Mouse (Mus musculus): ENCODE measurements around the gene Celsr3. TPM values are rescaled to one million over a fixed set of nuclear protein-coding genes. Genes with fewer than 3 reads are reported as not detected.

Celsr3 gene
- polyA plus RNA-seq, 1 experiment from 2014 or later = 1.3 TPM

DNA sequence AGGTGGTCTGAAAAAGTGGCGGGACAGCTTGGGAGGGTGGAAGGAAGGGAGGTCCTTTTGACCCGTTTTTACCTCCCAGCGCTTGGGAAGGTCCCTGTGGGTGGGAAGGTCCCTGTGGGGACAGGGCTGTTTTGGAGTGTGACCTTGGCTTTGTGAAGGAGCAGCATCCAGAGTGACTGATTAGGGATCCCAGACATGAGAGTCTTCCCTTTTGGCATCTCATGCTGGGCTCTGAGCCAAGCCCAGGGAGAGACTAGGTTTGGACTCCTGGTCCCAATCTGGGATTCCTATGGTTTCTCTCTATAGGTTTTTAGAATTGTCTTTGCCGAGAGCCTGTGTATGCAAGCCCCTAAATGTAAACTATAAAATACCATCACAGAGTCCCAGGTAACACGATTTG is 15.6 kb upstream of the Celsr3 start:
- Histone ChIP-seq H3K27me3 (replicated peaks; ENCODE audit: control insufficient read depth, insufficient read depth, low read length) (no peaks in the 10 kb centered on the region), H3K9ac (ENCODE audit: low read length) (no peak overlapping the region), H3K36me3 (ENCODE audit: control insufficient read depth, insufficient read depth, low read length) (peaks cover 52% of the 10 kb centered on the region), H3K4me3 (ENCODE audit: low read depth, low read length) (no peak overlapping the region), H3K27ac (ENCODE audit: low read depth) (no peak overlapping the region), H3K4me2 (ENCODE audit: low read length) (no peak overlapping the region), H3K4me1 (replicated peaks; ENCODE audit: control insufficient read depth, insufficient read depth, low read length) (no peaks in the 10 kb centered on the region; the same call in 1 of the 2 replicates), H3K9me3 (ENCODE audit: control insufficient read depth, low read length) (no peaks in the 10 kb centered on the region)
- 85% methylated on average over 5 of the region's 5 CpGs for WGBS
- no peak for DNase-seq (ENCODE audit: low spot score)
- no peak for ATAC-seq (replicated peaks; ENCODE audit: low FRiP score, low TSS enrichment, low read depth)

DNA sequence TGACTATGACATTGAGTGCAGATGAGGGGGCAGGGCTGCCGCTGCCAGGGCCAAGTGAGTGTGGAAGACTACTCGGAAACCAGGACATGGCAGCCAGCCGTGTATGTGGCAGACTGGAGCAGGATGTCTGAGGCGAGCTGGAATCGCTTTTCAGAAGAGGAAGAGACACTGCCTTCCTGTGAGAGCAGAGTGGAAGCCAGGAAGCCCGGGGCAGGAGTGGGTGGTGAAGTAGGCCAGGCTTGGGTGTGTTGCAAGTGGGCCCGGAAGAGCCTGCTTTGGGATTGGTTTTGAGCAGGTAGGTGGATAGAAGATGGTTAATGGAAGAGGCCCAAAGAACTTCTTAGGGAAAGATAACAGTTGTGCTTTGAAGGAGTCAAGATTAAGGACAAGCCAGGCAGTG is 10.6 kb upstream of the Celsr3 start:
- H3K9me3 ChIP-seq (ENCODE audit: control insufficient read depth, low read length) = no peaks in the 10 kb centered on the region
- no peak overlapping the region for H3K4me2 ChIP-seq (ENCODE audit: low read length)
- no peak overlapping the region for H3K27ac ChIP-seq (ENCODE audit: low read depth)
- no peak overlapping the region for H3K4me3 ChIP-seq (ENCODE audit: low read depth, low read length)
- no peak overlapping the region for H3K9ac ChIP-seq (ENCODE audit: low read length)
- no peak for DNase-seq (ENCODE audit: low spot score)
- no peaks in the 10 kb centered on the region for H3K4me1 ChIP-seq (replicated peaks; ENCODE audit: control insufficient read depth, insufficient read depth, low read length)
- H3K27me3 ChIP-seq (replicated peaks; ENCODE audit: control insufficient read depth, insufficient read depth, low read length) = no peaks in the 10 kb centered on the region
- H3K36me3 ChIP-seq (ENCODE audit: control insufficient read depth, insufficient read depth, low read length) = peaks cover 49% of the 10 kb centered on the region
- WGBS = 89% methylated on average over 7 of the region's 7 CpGs
- ATAC-seq (replicated peaks; ENCODE audit: low FRiP score, low TSS enrichment, low read depth) = no peak

DNA sequence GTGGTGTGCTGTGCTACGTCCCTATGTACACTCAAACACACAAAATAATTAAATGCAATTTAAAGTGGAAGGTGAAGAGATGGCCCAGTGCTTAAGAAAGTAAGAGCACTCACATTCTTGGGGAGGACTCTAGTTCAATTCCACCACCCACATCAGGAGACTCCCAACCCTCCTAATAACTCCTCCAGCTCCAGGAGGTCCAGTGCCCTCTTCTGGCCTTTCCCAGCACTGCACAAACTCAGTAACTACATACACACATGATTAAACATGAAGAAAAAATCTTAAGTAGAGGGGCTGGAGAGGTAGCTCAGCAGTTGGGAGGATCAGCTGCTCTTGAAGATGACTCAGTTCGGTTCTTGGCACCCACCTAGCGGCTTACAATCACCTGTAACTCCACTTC is 6.6 kb upstream of the Celsr3 start:
- H3K9ac ChIP-seq (ENCODE audit: low read length) = no peak overlapping the region
- H3K27me3 ChIP-seq (replicated peaks; ENCODE audit: control insufficient read depth, insufficient read depth, low read length) = peaks cover 25% of the 10 kb centered on the region
- no peaks in the 10 kb centered on the region for H3K4me1 ChIP-seq (replicated peaks; ENCODE audit: control insufficient read depth, insufficient read depth, low read length)
- no peaks in the 10 kb centered on the region for H3K9me3 ChIP-seq (ENCODE audit: control insufficient read depth, low read length)
- WGBS = 56% methylated on average over 3 of the region's 3 CpGs
- no peak overlapping the region for H3K27ac ChIP-seq (ENCODE audit: low read depth)
- no peak for ATAC-seq (replicated peaks; ENCODE audit: low FRiP score, low TSS enrichment, low read depth)
- peaks cover 22% of the 10 kb centered on the region for H3K36me3 ChIP-seq (ENCODE audit: control insufficient read depth, insufficient read depth, low read length)
- no peak overlapping the region for H3K4me3 ChIP-seq (ENCODE audit: low read depth, low read length)
- DNase-seq (ENCODE audit: low spot score) = no peak
- no peak overlapping the region for H3K4me2 ChIP-seq (ENCODE audit: low read length)

DNA sequence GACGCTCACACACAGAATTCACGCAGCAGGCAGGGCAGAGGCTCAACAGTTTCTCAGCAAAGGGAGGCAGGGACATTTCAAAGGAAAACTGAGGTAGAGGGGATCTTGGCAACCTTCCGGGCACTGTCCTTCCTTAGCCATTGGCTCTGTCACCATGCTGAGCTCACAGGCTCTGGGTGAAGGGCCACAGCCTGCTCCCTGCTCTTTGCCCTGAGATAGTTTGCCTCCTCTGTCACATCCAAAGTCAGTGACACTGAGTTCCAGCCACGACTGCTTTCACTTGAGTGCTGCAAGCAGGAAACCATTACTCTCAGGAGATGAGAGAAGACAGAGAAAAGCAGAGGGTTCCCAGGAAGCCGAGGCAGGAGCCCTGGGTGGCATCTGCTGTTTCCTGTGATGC is 6.0 kb upstream of the Celsr3 start:
- Histone ChIP-seq H3K9me3 (ENCODE audit: control insufficient read depth, low read length) (no peaks in the 10 kb centered on the region), H3K4me1 (replicated peaks; ENCODE audit: control insufficient read depth, insufficient read depth, low read length) (no peaks in the 10 kb centered on the region), H3K9ac (ENCODE audit: low read length) (no peak overlapping the region), H3K27me3 (replicated peaks; ENCODE audit: control insufficient read depth, insufficient read depth, low read length) (peaks cover 31% of the 10 kb centered on the region), H3K4me2 (ENCODE audit: low read length) (no peak overlapping the region), H3K36me3 (ENCODE audit: control insufficient read depth, insufficient read depth, low read length) (peaks cover 16% of the 10 kb centered on the region), H3K4me3 (ENCODE audit: low read depth, low read length) (no peak overlapping the region), H3K27ac (ENCODE audit: low read depth) (no peak overlapping the region)
- ATAC-seq (replicated peaks; ENCODE audit: low FRiP score, low TSS enrichment, low read depth) = no peak
- 56% methylated on average over 5 of the region's 5 CpGs for WGBS
- DNase-seq (ENCODE audit: low spot score) = no peak

DNA sequence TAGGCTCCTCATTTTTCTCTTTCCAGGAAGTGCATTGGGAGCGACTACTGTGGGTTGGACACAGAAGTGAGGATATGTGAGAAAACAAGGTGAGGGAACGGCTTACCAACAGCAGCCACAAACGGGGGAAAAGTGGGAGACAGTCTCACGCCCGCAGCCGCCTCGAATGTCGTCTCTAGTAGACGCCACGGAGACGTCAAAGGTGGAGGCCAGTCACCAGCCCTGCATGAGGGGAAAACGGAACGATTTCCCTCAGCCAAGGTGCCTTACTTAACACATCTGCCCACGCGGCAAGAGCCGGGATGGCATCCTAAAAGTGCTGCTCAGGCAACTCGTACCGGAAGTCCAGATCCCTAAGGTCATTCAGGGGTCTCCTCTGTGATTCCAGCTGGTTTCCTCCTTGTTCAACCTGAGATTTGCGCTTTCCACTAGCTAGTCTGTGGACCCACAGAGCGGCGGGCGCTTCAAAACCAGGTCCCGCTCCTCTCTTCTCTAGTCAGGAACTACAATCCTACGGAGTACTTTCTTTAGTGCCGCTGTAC is 1.9 kb upstream of the Celsr3 start:
- no peaks in the 10 kb centered on the region for H3K9me3 ChIP-seq (ENCODE audit: control insufficient read depth, low read length)
- no peak for DNase-seq (ENCODE audit: low spot score)
- H3K4me1 ChIP-seq (replicated peaks; ENCODE audit: control insufficient read depth, insufficient read depth, low read length) = peaks cover 8% of the 10 kb centered on the region
- WGBS = 6% methylated on average over 25 of the region's 25 CpGs
- no peak overlapping the region for H3K9ac ChIP-seq (ENCODE audit: low read length)
- H3K27ac ChIP-seq (ENCODE audit: low read depth) = no peak overlapping the region
- H3K27me3 ChIP-seq (replicated peaks; ENCODE audit: control insufficient read depth, insufficient read depth, low read length) = peaks cover 71% of the 10 kb centered on the region
- no peak overlapping the region for H3K4me2 ChIP-seq (ENCODE audit: low read length)
- no peak overlapping the region for H3K4me3 ChIP-seq (ENCODE audit: low read depth, low read length)
- H3K36me3 ChIP-seq (ENCODE audit: control insufficient read depth, insufficient read depth, low read length) = no peaks in the 10 kb centered on the region
- ATAC-seq (replicated peaks; ENCODE audit: low FRiP score, low TSS enrichment, low read depth) = no peak

DNA sequence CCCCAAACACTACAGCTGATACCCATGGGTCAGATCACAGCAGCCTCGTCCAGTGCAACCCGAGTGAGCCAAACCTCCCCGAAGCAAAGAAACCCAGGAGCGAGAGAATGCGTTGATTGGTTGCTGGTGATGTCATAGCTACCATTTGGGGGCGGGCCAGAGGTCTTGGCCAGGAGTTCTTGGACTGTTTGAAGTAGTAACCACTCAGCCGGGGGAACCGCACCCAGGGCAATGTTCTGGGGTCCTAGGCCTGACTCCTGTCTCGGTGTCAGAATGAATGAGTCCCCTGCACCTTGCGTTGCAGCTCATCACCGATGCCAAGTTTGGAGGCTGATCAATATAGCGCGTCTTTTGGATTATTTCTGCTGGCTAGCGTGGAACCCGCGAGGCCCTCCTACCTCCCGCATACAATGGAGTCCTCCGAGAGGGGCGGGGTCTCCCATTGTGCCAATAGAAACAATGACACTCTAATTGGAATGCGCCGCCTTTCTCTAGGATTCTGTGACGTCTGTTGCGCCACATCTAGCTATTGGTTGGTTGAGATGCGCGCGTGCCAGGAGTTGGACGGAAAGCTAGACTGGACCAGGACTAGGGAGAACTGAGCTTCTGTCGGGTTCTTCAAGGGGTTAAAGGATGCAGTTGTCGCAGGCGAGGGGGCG is 1.2 kb upstream of the Celsr3 start:
- no peaks in the 10 kb centered on the region for H3K9me3 ChIP-seq (ENCODE audit: control insufficient read depth, low read length)
- 0 out of 2 replicates have a peak, but pooled peaks have one; percentile 30 for ATAC-seq (replicated peaks; ENCODE audit: low FRiP score, low TSS enrichment, low read depth)
- H3K27me3 ChIP-seq (replicated peaks; ENCODE audit: control insufficient read depth, insufficient read depth, low read length) = peaks cover 78% of the 10 kb centered on the region
- no peak overlapping the region for H3K9ac ChIP-seq (ENCODE audit: low read length)
- no peak overlapping the region for H3K27ac ChIP-seq (ENCODE audit: low read depth)
- 1% methylated on average over 31 of the region's 31 CpGs for WGBS
- DNase-seq (ENCODE audit: low spot score) = no peak
- peaks cover 8% of the 10 kb centered on the region for H3K4me1 ChIP-seq (replicated peaks; ENCODE audit: control insufficient read depth, insufficient read depth, low read length)
- no peaks in the 10 kb centered on the region for H3K36me3 ChIP-seq (ENCODE audit: control insufficient read depth, insufficient read depth, low read length)
- 0 out of 2 replicates have a peak overlapping the region, but pooled peaks have one; percentile 51 for H3K4me2 ChIP-seq (ENCODE audit: low read length)
- no peak overlapping the region for H3K4me3 ChIP-seq (ENCODE audit: low read depth, low read length)

DNA sequence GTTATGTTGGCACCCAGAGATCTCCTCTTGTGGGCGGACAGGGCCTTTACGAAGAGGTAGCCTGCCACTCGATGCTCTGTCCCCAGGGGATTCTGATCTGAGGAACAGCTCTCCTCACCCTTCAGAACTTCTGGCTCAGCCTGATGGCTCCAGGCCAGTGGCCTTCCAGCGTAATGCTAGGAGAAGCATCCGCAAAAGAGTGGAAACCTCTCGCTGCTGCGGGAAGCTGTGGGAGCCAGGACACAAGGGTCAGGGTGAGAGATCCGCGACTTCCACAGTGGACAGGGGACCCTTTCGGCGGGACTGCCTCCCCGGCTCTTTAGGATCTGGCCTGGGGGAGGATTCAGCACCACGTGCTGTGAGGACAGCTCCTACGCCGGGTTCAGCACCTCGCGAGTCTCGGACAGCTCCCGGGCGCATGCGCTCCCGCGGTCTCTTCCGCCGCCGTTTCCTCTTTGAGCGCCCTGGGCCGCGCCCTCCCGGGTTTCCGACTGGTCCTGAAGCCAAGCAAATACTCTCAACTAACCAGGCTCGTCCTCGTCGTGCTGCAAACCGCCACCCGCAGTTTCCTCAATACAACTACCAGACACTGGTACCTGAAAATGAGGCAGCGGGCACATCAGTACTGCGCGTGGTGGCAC is 700 bp downstream of the Celsr3 start:
- peaks cover 97% of the 10 kb centered on the region for H3K27me3 ChIP-seq (replicated peaks; ENCODE audit: control insufficient read depth, insufficient read depth, low read length)
- peak overlapping the region; percentile 67 for H3K4me2 ChIP-seq (ENCODE audit: low read length)
- H3K4me1 ChIP-seq (replicated peaks; ENCODE audit: control insufficient read depth, insufficient read depth, low read length) = peaks cover 10% of the 10 kb centered on the region
- ATAC-seq (replicated peaks; ENCODE audit: low FRiP score, low TSS enrichment, low read depth) (peak; percentile 54), DNase-seq (ENCODE audit: low spot score) (peak; percentile 94)
- no peak overlapping the region for H3K9ac ChIP-seq (ENCODE audit: low read length)
- no peak overlapping the region for H3K27ac ChIP-seq (ENCODE audit: low read depth)
- H3K4me3 ChIP-seq (ENCODE audit: low read depth, low read length) = peak overlapping the region; percentile 42
- H3K9me3 ChIP-seq (ENCODE audit: control insufficient read depth, low read length) = no peaks in the 10 kb centered on the region
- 3% methylated on average over 39 of the region's 39 CpGs for WGBS
- no peaks in the 10 kb centered on the region for H3K36me3 ChIP-seq (ENCODE audit: control insufficient read depth, insufficient read depth, low read length)

DNA sequence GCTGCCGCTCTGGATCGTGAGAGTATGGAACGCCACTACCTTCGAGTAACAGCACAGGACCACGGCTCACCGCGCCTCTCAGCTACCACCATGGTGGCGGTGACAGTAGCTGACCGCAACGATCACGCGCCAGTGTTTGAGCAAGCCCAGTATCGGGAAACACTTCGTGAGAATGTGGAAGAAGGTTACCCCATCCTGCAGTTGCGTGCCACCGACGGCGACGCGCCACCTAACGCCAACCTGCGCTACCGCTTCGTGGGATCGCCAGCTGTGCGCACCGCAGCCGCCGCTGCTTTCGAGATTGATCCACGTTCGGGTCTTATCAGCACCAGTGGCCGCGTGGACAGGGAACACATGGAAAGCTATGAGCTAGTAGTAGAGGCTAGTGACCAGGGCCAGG is 1.3 kb downstream of the Celsr3 start:
- no peak overlapping the region for H3K27ac ChIP-seq (ENCODE audit: low read depth)
- no peak for DNase-seq (ENCODE audit: low spot score)
- H3K36me3 ChIP-seq (ENCODE audit: control insufficient read depth, insufficient read depth, low read length) = no peaks in the 10 kb centered on the region
- H3K4me1 ChIP-seq (replicated peaks; ENCODE audit: control insufficient read depth, insufficient read depth, low read length) = peaks cover 13% of the 10 kb centered on the region
- 12% methylated on average over 34 of the region's 34 CpGs for WGBS
- no peak for ATAC-seq (replicated peaks; ENCODE audit: low FRiP score, low TSS enrichment, low read depth)
- H3K9me3 ChIP-seq (ENCODE audit: control insufficient read depth, low read length) = no peaks in the 10 kb centered on the region
- H3K9ac ChIP-seq (ENCODE audit: low read length) = no peak overlapping the region
- H3K4me2 ChIP-seq (ENCODE audit: low read length) = peak overlapping the region; percentile 67
- peak overlapping the region; percentile 42 for H3K4me3 ChIP-seq (ENCODE audit: low read depth, low read length)
- H3K27me3 ChIP-seq (replicated peaks; ENCODE audit: control insufficient read depth, insufficient read depth, low read length) = peaks cover 92% of the 10 kb centered on the region

Measured in intestine, embryonic 14.5 days (tissue).